Mouse (Mus musculus): ENCODE data around the gene Mc3r. TPM values are rescaled to one million over a fixed set of nuclear protein-coding genes. Genes with fewer than 3 reads are reported as not detected.

Mc3r gene
- polyA plus RNA-seq (2015; fragmentation: Nextera tagmentation; extraction: Ambion mirVana) = not detected in 2 replicates

DNA sequence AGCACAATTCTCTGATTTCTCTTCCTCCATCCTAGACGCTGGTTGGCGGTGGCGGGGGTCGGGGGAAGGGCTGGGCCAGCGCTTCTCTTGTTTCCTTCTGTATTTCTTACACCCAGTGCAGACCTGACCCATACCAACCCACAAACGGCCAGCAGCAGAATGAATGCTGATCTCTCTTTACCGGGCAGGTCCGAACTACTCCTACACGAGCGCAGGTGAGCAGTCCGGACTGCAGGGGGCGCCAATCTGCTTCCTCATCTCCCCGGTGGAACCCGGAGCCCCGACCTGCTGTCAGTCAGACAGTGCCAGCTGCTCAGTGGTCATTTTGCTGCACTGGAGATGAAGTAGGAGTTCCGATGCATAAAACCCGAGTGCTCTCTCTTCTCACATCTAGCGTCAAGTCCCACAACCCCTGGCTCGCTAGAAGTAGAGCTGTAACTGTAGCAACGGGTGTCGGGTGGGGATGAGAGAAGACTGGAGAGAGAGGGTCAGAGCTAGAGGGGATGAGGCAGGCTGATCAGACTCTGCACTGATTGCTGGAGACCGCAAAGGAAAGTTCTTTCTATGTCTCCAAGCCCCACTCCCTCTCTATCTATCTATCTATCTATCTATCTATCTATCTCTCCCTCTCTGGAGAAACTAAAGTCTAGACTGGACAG, at the start of gene Mc3r:
Gene Mc3r (plus strand): TSS at position 387 of the 659 bp plus-strand sequence.
- no peak within 1 kb of the TSS for H3K9ac ChIP-seq (ENCODE audit: low read depth, low read length)
- H3K36me3 ChIP-seq (ENCODE audit: control insufficient read depth, insufficient read depth, low read length) = no peaks in the 10 kb centered on the region
- no peak within 1 kb of the TSS for H3K4me3 ChIP-seq (ENCODE audit: low read length)
- peaks cover 14% of the 10 kb centered on the region; the same call in 1 of the 2 replicates for H3K27me3 ChIP-seq (replicated peaks; ENCODE audit: control insufficient read depth, insufficient read depth, low read length)
- no peak within 1 kb of the TSS for H3K27ac ChIP-seq (ENCODE audit: low read length)
- no peak for ATAC-seq
- H3K9me3 ChIP-seq (ENCODE audit: control insufficient read depth, low read length) = no peaks in the 10 kb centered on the region
- 12% methylated on average over 22 of the region's 22 CpGs for WGBS
- H3K4me1 ChIP-seq (ENCODE audit: control insufficient read depth, insufficient read depth, low read length) = no peaks in the 10 kb centered on the region
- no peak within 1 kb of the TSS for H3K4me2 ChIP-seq (ENCODE audit: low read depth, low read length)

DNA sequence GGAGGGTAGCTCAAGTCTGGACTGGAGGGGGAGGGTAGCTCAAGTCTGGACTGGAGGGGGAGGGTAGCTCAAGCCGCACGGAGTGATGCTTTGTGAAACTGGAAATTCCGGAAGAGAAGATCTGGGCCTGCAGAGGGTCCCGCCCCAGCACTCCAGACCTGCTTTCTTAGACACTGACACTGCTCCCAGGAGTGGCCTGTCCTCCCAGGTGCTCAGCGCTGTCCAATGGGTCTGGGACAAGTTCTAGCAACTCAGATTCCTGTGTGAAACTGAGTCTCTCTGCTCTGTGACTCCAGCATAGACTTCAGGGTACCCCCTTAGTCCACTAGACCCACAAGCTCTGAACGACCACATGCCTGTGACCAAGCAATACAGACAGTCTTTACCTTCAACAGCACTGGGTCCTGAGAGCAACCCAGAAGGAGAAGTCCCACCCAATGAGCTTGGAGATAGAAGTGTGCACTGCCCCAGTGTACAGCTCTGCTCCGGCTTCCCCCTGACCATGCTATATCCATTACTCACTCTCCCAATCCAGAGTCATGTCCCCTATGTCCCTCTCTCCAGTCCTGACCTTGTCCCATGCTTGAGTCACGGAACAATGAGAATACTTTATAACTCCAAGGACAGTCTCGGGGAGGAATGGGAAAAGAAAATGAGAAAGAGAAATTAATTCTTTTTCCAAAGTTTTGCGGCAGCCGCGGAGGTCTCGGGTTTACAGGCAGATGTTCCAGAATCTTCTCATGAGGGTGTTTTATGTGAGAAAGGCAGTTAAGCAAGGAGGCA, 46.1 kb upstream of the Mc3r start:
- no peak overlapping the region for H3K9ac ChIP-seq (ENCODE audit: low read depth, low read length)
- no peaks in the 10 kb centered on the region for H3K36me3 ChIP-seq (ENCODE audit: control insufficient read depth, insufficient read depth, low read length)
- no peaks in the 10 kb centered on the region for H3K9me3 ChIP-seq (ENCODE audit: control insufficient read depth, low read length)
- ATAC-seq = no peak
- H3K27me3 ChIP-seq (replicated peaks; ENCODE audit: control insufficient read depth, insufficient read depth, low read length) = no peaks in the 10 kb centered on the region
- H3K27ac ChIP-seq (ENCODE audit: low read length) = no peak overlapping the region
- no peak overlapping the region for H3K4me2 ChIP-seq (ENCODE audit: low read depth, low read length)
- WGBS = 81% methylated on average over 13 of the region's 13 CpGs
- no peak overlapping the region for H3K4me3 ChIP-seq (ENCODE audit: low read length)
- H3K4me1 ChIP-seq (ENCODE audit: control insufficient read depth, insufficient read depth, low read length) = no peaks in the 10 kb centered on the region

DNA sequence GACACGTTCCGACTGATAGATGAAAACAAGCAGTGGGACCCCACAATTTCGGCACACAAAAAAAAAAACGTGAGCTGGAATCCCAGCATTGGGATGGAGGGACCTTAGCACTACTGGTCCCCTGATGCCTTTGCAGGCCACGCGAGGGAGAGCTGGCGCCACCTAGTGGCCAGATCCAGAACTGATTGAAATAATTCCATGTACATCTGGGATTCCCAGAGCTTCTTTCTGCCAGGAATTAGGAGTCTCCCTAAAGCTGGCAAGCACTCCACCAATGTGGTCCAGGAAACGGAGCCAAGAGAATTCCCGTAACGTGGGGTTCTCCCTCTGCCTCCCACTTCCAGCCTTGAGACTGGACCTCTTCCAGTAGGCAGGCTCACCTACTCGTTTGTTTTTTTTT, 41.3 kb upstream of the Mc3r start:
- 9% methylated on average over 11 of the region's 11 CpGs for WGBS
- H3K4me2 ChIP-seq (ENCODE audit: low read depth, low read length) = no peak overlapping the region
- H3K27me3 ChIP-seq (replicated peaks; ENCODE audit: control insufficient read depth, insufficient read depth, low read length) = no peaks in the 10 kb centered on the region
- no peaks in the 10 kb centered on the region for H3K36me3 ChIP-seq (ENCODE audit: control insufficient read depth, insufficient read depth, low read length)
- no peak overlapping the region for H3K27ac ChIP-seq (ENCODE audit: low read length)
- no peaks in the 10 kb centered on the region for H3K4me1 ChIP-seq (ENCODE audit: control insufficient read depth, insufficient read depth, low read length)
- ATAC-seq = no peak
- H3K9me3 ChIP-seq (ENCODE audit: control insufficient read depth, low read length) = no peaks in the 10 kb centered on the region
- no peak overlapping the region for H3K9ac ChIP-seq (ENCODE audit: low read depth, low read length)
- H3K4me3 ChIP-seq (ENCODE audit: low read length) = no peak overlapping the region

DNA sequence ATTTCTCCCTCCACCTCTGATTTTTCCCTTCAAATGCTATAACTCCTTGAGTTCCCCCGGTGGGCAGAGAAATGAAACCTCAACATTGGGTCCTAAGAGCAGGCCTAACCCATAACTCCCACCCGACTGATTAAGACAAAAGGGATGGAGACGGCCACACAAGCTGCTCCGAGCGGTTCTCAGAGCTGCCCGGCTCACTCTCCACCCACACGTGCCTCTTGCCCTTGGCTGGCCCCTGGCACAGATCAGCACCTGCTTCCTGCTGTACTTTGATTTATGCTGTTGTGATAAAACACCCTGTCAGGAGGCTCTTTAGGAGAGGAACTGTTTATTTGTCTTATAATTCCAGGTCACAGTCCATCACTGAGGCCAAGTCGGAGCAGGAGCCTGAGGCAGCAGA, 34.8 kb upstream of the Mc3r start:
- H3K9me3 ChIP-seq (ENCODE audit: control insufficient read depth, low read length) = no peaks in the 10 kb centered on the region
- H3K27ac ChIP-seq (ENCODE audit: low read length) = no peak overlapping the region
- H3K4me3 ChIP-seq (ENCODE audit: low read length) = no peak overlapping the region
- no peaks in the 10 kb centered on the region for H3K36me3 ChIP-seq (ENCODE audit: control insufficient read depth, insufficient read depth, low read length)
- H3K27me3 ChIP-seq (replicated peaks; ENCODE audit: control insufficient read depth, insufficient read depth, low read length) = no peaks in the 10 kb centered on the region
- H3K4me1 ChIP-seq (ENCODE audit: control insufficient read depth, insufficient read depth, low read length) = no peaks in the 10 kb centered on the region
- H3K4me2 ChIP-seq (ENCODE audit: low read depth, low read length) = no peak overlapping the region
- WGBS = 43% methylated on average over 8 of the region's 8 CpGs
- ATAC-seq = peak; percentile 91
- no peak overlapping the region for H3K9ac ChIP-seq (ENCODE audit: low read depth, low read length)

DNA sequence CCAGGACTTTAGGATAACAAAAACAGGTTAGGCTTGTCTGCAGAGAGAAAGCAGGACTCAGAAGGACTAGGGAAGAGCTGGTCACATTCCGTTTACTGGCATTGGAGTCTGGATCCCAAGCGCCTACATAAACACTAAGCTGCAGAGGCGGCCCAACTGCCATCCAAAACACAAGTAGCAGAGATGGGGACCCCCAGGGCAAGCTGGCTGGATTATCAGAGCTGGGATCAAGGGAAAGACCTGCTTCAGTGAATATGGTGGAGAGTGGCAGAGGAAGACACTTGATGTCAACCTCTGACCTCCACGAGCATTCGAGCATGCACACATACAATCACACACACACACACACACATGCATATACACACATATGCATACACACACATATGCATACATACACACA, 34.0 kb upstream of the Mc3r start:
- no peaks in the 10 kb centered on the region for H3K36me3 ChIP-seq (ENCODE audit: control insufficient read depth, insufficient read depth, low read length)
- no peak overlapping the region for H3K4me2 ChIP-seq (ENCODE audit: low read depth, low read length)
- ATAC-seq = no peak
- H3K9ac ChIP-seq (ENCODE audit: low read depth, low read length) = no peak overlapping the region
- no peaks in the 10 kb centered on the region for H3K9me3 ChIP-seq (ENCODE audit: control insufficient read depth, low read length)
- 87% methylated on average over 5 of the region's 5 CpGs for WGBS
- no peaks in the 10 kb centered on the region for H3K4me1 ChIP-seq (ENCODE audit: control insufficient read depth, insufficient read depth, low read length)
- no peaks in the 10 kb centered on the region for H3K27me3 ChIP-seq (replicated peaks; ENCODE audit: control insufficient read depth, insufficient read depth, low read length)
- no peak overlapping the region for H3K4me3 ChIP-seq (ENCODE audit: low read length)
- no peak overlapping the region for H3K27ac ChIP-seq (ENCODE audit: low read length)

DNA sequence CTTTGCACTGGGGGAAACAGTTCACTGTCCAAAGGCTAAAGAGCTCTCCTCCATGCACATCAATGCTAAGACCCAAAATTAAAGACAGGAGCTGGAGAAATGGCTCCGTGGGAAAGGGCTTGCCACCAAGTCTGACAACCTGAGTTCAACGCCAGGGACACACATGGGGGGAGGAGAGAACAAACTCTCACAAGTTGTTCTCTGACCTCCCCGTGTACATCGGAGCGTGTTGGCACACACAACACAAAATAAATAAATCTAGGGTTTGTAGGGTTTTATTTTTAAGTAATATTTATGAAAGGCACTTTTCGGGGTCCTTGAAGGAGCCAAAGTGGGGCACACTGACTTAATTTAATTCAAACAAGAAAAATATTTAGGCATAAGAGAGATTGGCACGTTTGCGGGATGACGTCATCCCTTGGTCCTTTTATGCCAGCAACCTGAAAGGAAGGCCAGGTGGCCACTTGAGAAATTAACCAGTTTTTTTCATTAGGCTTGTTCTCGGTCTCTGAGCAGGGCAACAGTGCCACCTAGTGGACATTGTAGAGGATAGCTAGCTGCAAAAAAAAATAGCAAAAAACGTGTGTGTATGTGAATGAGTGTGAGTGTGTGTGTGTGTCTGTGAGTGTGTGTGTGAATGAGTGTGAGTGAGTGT, 32.7 kb upstream of the Mc3r start:
- no peaks in the 10 kb centered on the region for H3K9me3 ChIP-seq (ENCODE audit: control insufficient read depth, low read length)
- no peak overlapping the region for H3K4me3 ChIP-seq (ENCODE audit: low read length)
- no peak overlapping the region for H3K27ac ChIP-seq (ENCODE audit: low read length)
- WGBS = 33% methylated on average over 11 of the region's 11 CpGs
- ATAC-seq = no peak
- no peak overlapping the region for H3K9ac ChIP-seq (ENCODE audit: low read depth, low read length)
- H3K4me1 ChIP-seq (ENCODE audit: control insufficient read depth, insufficient read depth, low read length) = no peaks in the 10 kb centered on the region
- no peaks in the 10 kb centered on the region for H3K27me3 ChIP-seq (replicated peaks; ENCODE audit: control insufficient read depth, insufficient read depth, low read length)
- no peak overlapping the region for H3K4me2 ChIP-seq (ENCODE audit: low read depth, low read length)
- H3K36me3 ChIP-seq (ENCODE audit: control insufficient read depth, insufficient read depth, low read length) = no peaks in the 10 kb centered on the region

DNA sequence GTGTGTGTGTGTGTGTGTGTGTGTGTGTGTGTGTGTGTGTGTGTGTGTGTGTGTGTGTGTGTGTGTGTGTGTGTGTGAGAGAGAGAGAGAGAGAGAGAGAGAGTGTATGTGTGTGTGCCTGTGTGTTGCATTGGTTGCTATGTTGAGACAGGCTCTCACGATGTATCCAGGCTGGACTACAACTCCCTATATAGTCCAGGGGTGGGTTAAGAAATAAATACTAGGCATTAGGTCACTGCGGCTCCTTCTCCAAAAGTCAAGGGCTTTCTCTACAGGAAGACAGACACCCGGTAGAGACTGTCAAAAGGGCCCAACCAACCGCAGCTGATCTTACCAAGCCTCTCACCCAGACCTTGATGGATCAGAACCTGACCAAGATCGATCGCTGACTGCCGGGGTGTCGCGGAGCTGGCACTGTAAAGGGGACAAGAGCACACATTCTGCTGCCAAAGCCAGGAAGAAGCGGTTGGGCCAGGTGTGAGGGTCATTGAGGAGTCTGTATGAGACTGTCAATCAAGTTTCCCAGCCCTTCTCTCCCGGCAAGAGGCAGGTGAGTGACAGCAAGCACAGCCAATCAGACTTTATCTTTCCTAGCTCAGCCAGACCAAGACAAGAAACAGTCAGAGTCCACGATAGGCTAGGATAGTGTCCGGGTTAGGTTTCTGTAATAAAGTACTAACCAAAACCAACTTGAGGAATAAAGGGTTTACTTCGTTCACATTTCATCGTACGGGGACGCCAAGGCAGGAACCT, 32.0 kb upstream of the Mc3r start:
- H3K9ac ChIP-seq (ENCODE audit: low read depth, low read length) = no peak overlapping the region
- H3K27me3 ChIP-seq (replicated peaks; ENCODE audit: control insufficient read depth, insufficient read depth, low read length) = no peaks in the 10 kb centered on the region
- 0 out of 2 replicates have a peak, but pooled peaks have one; percentile 20 for ATAC-seq
- no peak overlapping the region for H3K4me3 ChIP-seq (ENCODE audit: low read length)
- 62% methylated on average over 17 of the region's 17 CpGs for WGBS
- H3K27ac ChIP-seq (ENCODE audit: low read length) = no peak overlapping the region
- H3K4me2 ChIP-seq (ENCODE audit: low read depth, low read length) = no peak overlapping the region
- H3K36me3 ChIP-seq (ENCODE audit: control insufficient read depth, insufficient read depth, low read length) = no peaks in the 10 kb centered on the region
- no peaks in the 10 kb centered on the region for H3K9me3 ChIP-seq (ENCODE audit: control insufficient read depth, low read length)
- H3K4me1 ChIP-seq (ENCODE audit: control insufficient read depth, insufficient read depth, low read length) = no peaks in the 10 kb centered on the region

DNA sequence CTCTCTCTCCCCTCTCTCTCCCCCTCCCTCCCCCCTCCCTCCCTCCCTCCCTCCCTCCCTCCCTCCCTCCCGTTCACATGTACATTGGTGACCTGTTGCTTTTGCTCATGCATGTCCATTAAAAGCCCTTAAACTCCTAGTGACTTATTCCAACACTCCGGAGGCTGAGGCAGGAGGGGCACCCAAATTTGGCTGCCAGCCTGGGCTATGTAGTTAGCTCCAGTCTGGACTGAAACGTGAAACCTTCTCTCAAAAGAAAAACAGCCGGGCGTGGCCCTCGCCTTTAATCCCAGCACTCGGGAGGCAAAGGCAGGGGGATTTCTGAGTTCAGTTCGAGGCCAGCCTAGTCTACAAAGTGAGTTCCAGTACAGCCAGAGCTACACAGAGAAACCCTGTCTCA, 30.4 kb upstream of the Mc3r start:
- Histone ChIP-seq H3K4me2 (ENCODE audit: low read depth, low read length) (no peak overlapping the region), H3K9ac (ENCODE audit: low read depth, low read length) (no peak overlapping the region), H3K27ac (ENCODE audit: low read length) (no peak overlapping the region), H3K27me3 (replicated peaks; ENCODE audit: control insufficient read depth, insufficient read depth, low read length) (peaks cover 2% of the 10 kb centered on the region; the same call in 1 of the 2 replicates), H3K36me3 (ENCODE audit: control insufficient read depth, insufficient read depth, low read length) (no peaks in the 10 kb centered on the region), H3K4me3 (ENCODE audit: low read length) (no peak overlapping the region), H3K9me3 (ENCODE audit: control insufficient read depth, low read length) (no peaks in the 10 kb centered on the region), H3K4me1 (ENCODE audit: control insufficient read depth, insufficient read depth, low read length) (no peaks in the 10 kb centered on the region)
- ATAC-seq = no peak
- WGBS = 59% methylated on average over 7 of the region's 8 CpGs

DNA sequence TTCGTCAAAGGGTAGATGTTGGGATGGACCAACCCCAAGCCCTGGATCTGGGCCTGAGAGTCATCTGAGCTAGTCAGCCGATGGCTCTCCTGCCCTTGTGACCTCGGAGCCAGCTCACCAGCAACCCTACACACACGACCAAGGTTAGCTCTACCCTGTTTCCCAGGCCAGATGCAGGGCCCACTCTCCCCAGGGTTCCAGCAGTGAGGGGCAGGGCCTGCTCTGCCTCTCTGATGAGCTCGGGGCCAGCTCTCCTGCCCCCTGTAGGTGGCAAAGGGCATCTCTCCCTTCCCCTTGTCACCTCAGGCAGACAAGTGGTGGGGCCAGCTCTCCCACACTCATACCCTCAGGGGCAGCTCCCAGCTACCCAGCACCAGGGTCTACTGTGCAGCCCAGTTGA, 29.1 kb upstream of the Mc3r start:
- H3K9me3 ChIP-seq (ENCODE audit: control insufficient read depth, low read length) = no peaks in the 10 kb centered on the region
- H3K36me3 ChIP-seq (ENCODE audit: control insufficient read depth, insufficient read depth, low read length) = no peaks in the 10 kb centered on the region
- peaks cover 2% of the 10 kb centered on the region; the same call in 1 of the 2 replicates for H3K27me3 ChIP-seq (replicated peaks; ENCODE audit: control insufficient read depth, insufficient read depth, low read length)
- no peak overlapping the region for H3K27ac ChIP-seq (ENCODE audit: low read length)
- no peak overlapping the region for H3K4me3 ChIP-seq (ENCODE audit: low read length)
- ATAC-seq = no peak
- no peaks in the 10 kb centered on the region for H3K4me1 ChIP-seq (ENCODE audit: control insufficient read depth, insufficient read depth, low read length)
- 53% methylated on average over 5 of the region's 5 CpGs for WGBS
- H3K4me2 ChIP-seq (ENCODE audit: low read depth, low read length) = no peak overlapping the region
- no peak overlapping the region for H3K9ac ChIP-seq (ENCODE audit: low read depth, low read length)
